Mouse (Mus musculus): ENCODE results near the gene Arhgap32.

DNA sequence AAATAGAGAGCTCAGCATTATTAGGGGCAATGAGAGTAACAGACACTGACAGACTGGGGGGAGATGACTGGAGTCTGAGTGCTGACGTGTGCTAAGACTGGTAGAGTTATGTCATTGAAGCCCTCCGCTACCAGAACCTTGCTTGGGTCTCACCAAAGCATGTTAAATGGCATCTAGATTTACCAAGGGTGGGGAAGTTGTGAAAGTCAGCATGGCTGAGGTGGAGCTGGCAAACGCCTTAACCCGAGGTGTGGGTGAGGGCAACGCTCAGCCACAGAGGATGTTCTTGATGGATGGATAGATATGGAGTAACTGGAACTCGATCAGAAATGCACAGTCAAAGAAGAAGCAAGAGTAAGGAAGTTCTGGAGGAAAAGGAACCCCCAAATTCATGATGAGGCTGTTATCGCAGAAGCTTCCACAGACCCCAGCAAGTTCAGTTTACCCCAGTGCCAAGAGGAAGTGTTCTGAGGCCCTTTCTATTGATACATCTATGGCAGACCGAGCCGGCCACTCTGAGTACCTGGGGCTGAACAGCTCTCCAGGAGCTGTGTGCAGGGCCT lies 125.8 kb downstream of the Arhgap32 start:
- TF ChIP-seq CTCF (IDR thresholded peaks at IDR 0.05; ENCODE audit: low read depth) (no peak), EP300 (IDR thresholded peaks at IDR 0.05; ENCODE audit: low read depth) (no peak)
